Mouse (Mus musculus) midbrain, embryonic 14.5 days (tissue): ENCODE measurements around the gene Lpgat1. TPM values are rescaled to one million over a fixed set of nuclear protein-coding genes. Genes with fewer than 3 reads are reported as not detected.

Experiments
- ATAC-seq: fragments of 200-750 bp; cut with Nextera tagmentation; 2 replicates; pipeline ENCODE4 v1.8.0; 2017; ENCODE audit warnings: moderate number of reproducible peaks, moderate library complexity; ENCODE audit not compliant: low FRiP score, low TSS enrichment
- DNase-seq: peaks from one replicate; pipeline ENCODE4 v3.0.0-alpha.2; 2015
- H3K27ac ChIP-seq: fragments of 300-500 bp; sonication (generic); replicated peaks from 2 replicates; pipeline ENCODE4 v1.5.1; 2014; ENCODE audit warnings: mild to moderate bottlenecking, low read depth, low read length, moderate library complexity
- H3K27me3 ChIP-seq: fragments of 300-500 bp; sonication (generic); 2 replicates; pipeline ENCODE4 v1.6.1; 2014; ENCODE audit warnings: low read length, control low read depth, mixed read lengths; ENCODE audit not compliant: control insufficient read depth, insufficient read depth
- H3K36me3 ChIP-seq: fragments of 300-500 bp; sonication (generic); 2 replicates; pipeline ENCODE4 v1.6.1; 2014; ENCODE audit warnings: low read length, control low read depth; ENCODE audit not compliant: control insufficient read depth, insufficient read depth
- H3K4me1 ChIP-seq: fragments of 300-500 bp; sonication (generic); 2 replicates; pipeline ENCODE4 v1.6.1; 2014; ENCODE audit warnings: mild to moderate bottlenecking, antibody characterized with exemption, low read length, control low read depth; ENCODE audit not compliant: control insufficient read depth, insufficient read depth
- H3K4me2 ChIP-seq: fragments of 300-500 bp; sonication (generic); 2 replicates; pipeline ENCODE4 v1.6.1; 2014; ENCODE audit warnings: mild to moderate bottlenecking, low read length, moderate library complexity
- H3K4me3 ChIP-seq: fragments of 300-500 bp; sonication (generic); replicated peaks from 2 replicates; pipeline ENCODE4 v1.5.1; 2014; ENCODE audit warnings: low read depth, low read length
- H3K9ac ChIP-seq: fragments of 300-500 bp; sonication (generic); replicated peaks from 2 replicates; pipeline ENCODE4 v1.6.1; 2014; ENCODE audit warnings: mild to moderate bottlenecking, low read length, moderate library complexity
- H3K9me3 ChIP-seq: fragments of 300-500 bp; sonication (generic); 2 replicates; pipeline ENCODE4 v1.6.1; 2016; ENCODE audit warnings: low read length, control low read depth, mixed read lengths; ENCODE audit not compliant: control insufficient read depth
- WGBS: fragments of 180-500 bp; shearing (Covaris S2); extraction: QIAGEN DNeasy Blood & Tissue Kit; methylation state at CpG from one replicate; pipeline ENCODE4 v1.1.7; 2014; 5-methylcytosine and 5-hydroxymethylcytosine counted together
- polyA plus RNA-seq: library from polyadenylated mRNA; unstranded; fragments of >200 nt; fragmentation: Nextera tagmentation; extraction: Ambion mirVana; gene quantifications from 2 replicates; pipeline ENCODE4 v1.2.1, GENCODE M21; 2014

Gene Lpgat1
- polyA plus RNA-seq, 1 experiment from 2014 or later = 51.6 TPM

GRCm38 (mm10) chr1:191706541-191707078 lies 11.0 kb upstream of the Lpgat1 start:
- H3K4me2 ChIP-seq = no peak overlapping the region
- DNase-seq (no peak), ATAC-seq (no peak)
- 71% methylated on average over 3 of the region's 3 CpGs for WGBS
- no peak overlapping the region for H3K9ac ChIP-seq
- H3K9me3 ChIP-seq = no peaks in the 10 kb centered on the region
- no peaks in the 10 kb centered on the region for H3K27me3 ChIP-seq
- H3K4me1 ChIP-seq = no peaks in the 10 kb centered on the region
- H3K27ac ChIP-seq = no peak overlapping the region
- H3K36me3 ChIP-seq = no peaks in the 10 kb centered on the region
- no peak overlapping the region for H3K4me3 ChIP-seq

DNA sequence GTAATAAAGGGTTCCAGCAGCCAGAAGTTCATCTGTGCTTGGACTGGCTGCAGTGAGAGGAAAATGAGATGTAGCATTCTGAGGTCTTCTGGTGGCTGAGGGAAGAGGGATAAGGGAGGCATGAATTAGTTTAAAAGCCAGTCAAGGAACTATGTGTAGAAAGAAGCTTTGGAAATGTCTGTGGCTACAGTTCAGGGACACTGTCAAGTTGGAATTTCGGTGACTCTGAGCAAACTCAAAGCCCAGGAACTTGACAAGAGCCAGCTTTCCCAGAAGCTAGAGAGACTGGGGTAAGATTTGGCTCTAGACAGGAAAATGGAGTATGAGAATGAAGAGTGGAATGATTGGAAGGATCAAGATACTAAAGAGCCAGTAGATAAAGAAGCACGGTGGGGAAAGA lies 7.8 kb upstream of the Lpgat1 start:
- ATAC-seq = no peak
- no peaks in the 10 kb centered on the region for H3K9me3 ChIP-seq
- H3K4me3 ChIP-seq = no peak overlapping the region
- H3K36me3 ChIP-seq = no peaks in the 10 kb centered on the region
- H3K4me2 ChIP-seq = no peak overlapping the region
- H3K4me1 ChIP-seq = no peaks in the 10 kb centered on the region
- H3K9ac ChIP-seq = no peak overlapping the region
- H3K27me3 ChIP-seq = no peaks in the 10 kb centered on the region
- no peak for DNase-seq
- H3K27ac ChIP-seq = no peak overlapping the region
- WGBS = 89% methylated on average over 2 of the region's 2 CpGs

- H3K27ac ChIP-seq = no peak overlapping the region
- H3K9me3 ChIP-seq = no peaks in the 10 kb centered on the region
- H3K4me1 ChIP-seq = no peaks in the 10 kb centered on the region
- WGBS = 83% methylated on average over 4 of the region's 4 CpGs
- H3K27me3 ChIP-seq = no peaks in the 10 kb centered on the region
- H3K36me3 ChIP-seq = no peaks in the 10 kb centered on the region
- DNase-seq (no peak), ATAC-seq (no peak)
- H3K4me2 ChIP-seq = no peak overlapping the region
- no peak overlapping the region for H3K4me3 ChIP-seq
- no peak overlapping the region for H3K9ac ChIP-seq
Measured at GRCm38 (mm10) chr1:191712224-191712838, 5.3 kb upstream of the Lpgat1 start.

- Histone ChIP-seq H3K9ac (no peak overlapping the region), H3K4me3 (no peak overlapping the region), H3K27me3 (no peaks in the 10 kb centered on the region), H3K4me2 (no peak overlapping the region), H3K36me3 (no peaks in the 10 kb centered on the region), H3K4me1 (no peaks in the 10 kb centered on the region), H3K27ac (no peak overlapping the region), H3K9me3 (no peaks in the 10 kb centered on the region)
- DNase-seq (no peak), ATAC-seq (no peak)
- 93% methylated on average over 3 of the region's 3 CpGs for WGBS
Measured at GRCm38 (mm10) chr1:191713813-191714212, 3.8 kb upstream of the Lpgat1 start.

DNA sequence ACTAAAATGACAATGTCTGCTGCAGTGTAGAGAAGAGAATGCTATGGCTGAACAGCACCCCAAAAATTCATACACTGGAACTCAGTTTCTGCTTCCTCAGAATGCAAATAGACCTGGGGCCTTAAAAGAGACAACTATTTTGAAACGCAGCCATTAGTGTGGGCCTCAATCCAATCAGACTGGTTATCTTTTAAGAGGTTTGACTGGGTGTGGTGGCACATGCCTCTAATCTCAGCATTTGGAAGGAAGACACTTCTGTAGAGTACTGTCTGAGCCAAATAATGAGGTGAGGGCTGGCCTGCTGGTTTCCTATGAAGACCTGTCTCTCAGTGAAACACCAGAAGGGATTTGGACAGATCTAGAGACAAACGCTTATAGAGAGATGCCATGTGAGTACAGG lies 2.5 kb upstream of the Lpgat1 start:
- WGBS = 82% methylated on average over 2 of the region's 2 CpGs

DNA sequence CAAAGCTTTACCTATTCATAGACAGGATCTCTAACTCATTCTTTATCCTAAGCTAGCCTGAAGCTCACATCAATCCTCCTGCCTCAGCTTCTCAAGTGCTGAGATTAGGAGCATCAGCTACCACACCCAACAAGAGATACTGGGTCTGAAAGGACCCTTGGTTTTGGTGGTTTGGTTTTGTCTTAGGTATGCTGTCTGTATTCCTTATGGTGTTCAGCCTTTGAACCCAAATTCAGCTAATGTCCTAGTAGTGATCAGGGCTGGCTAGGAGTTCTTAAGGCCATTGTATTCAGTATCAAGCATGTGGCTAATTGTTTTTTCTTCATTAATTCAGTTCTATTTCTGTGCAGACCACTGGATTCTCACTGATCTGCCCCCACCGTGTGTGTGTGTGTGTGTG lies 493 bp upstream of the Lpgat1 start:
- ATAC-seq (no peak), DNase-seq (no peak)
- WGBS = 0% methylated on average over 1 of the region's 1 CpGs
- H3K9me3 ChIP-seq = no peaks in the 10 kb centered on the region
- peak overlapping the region; percentile 95 for H3K27ac ChIP-seq
- 0 out of 2 replicates have a peak, but pooled peaks cover 3% of the 10 kb centered on the region for H3K36me3 ChIP-seq
- peaks cover 21% of the 10 kb centered on the region for H3K4me1 ChIP-seq
- H3K27me3 ChIP-seq = no peaks in the 10 kb centered on the region
- peak overlapping the region; percentile 98 for H3K9ac ChIP-seq
- H3K4me3 ChIP-seq = peak overlapping the region; percentile 91
- H3K4me2 ChIP-seq = peak overlapping the region; percentile 69

More for the DNA sequence above, 2.5 kb upstream of the Lpgat1 start:
- Histone ChIP-seq H3K27me3 (no peaks in the 10 kb centered on the region), H3K36me3 (no peaks in the 10 kb centered on the region), H3K4me3 (no peak overlapping the region), H3K4me2 (no peak overlapping the region), H3K27ac (no peak overlapping the region), H3K9me3 (no peaks in the 10 kb centered on the region), H3K9ac (no peak overlapping the region), H3K4me1 (peaks cover 1% of the 10 kb centered on the region; the same call in 1 of the 2 replicates)
- ATAC-seq (no peak), DNase-seq (no peak)

DNA sequence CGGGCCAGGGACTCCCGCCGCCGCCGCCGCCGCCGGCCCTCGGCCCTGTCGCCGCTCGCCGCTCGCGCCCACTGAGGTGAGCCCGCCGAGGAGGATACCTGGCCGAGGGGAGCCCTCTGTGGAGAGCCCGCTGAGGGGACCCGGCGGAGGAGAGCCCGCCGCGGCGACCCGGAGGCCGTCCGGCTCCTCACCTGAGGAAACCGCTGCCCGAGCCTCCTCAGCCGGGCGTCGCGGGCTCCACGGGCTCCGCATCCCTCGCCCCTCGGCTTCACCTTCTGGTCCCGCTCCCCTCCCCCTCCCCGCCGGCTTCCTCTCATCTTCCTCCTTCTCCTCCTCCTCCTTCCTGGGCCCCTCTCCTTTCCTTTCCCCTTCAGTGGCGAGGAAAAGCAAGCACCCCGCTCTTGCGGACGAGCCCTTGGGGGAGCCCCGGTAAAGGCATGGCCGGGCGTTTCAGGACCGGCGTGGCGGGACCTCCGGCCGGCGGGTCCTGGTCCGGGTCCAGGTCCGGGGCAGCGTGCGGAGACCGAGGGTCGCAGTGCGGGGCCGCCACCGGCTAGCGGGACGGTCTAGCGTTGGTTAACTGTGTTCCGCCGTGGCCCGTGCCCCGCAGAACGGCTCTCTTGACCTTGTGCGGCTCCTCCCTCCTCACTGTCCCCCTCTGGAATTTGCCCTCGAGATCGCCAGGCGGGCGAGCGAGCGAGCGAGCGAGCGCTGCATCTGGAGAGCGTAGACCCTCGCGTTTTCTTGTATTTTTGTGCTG lies 1.1 kb downstream of the Lpgat1 start:
- H3K27ac ChIP-seq = peak overlapping the region; percentile 95
- ATAC-seq (peak; percentile 41), DNase-seq (peak; percentile 77)
- peaks cover 26% of the 10 kb centered on the region for H3K4me1 ChIP-seq
- H3K27me3 ChIP-seq = no peaks in the 10 kb centered on the region
- under 1% methylated on average over 78 of the region's 84 CpGs for WGBS
- H3K9ac ChIP-seq = peak overlapping the region; percentile 98
- no peaks in the 10 kb centered on the region for H3K9me3 ChIP-seq
- peak overlapping the region; percentile 91 for H3K4me3 ChIP-seq
- H3K4me2 ChIP-seq = peak overlapping the region; percentile 69
- H3K36me3 ChIP-seq = peaks cover 7% of the 10 kb centered on the region

- 6% methylated on average over 11 of the region's 11 CpGs for WGBS
- peaks cover 12% of the 10 kb centered on the region for H3K36me3 ChIP-seq
Measured at GRCm38 (mm10) chr1:191719326-191719725, 1.7 kb downstream of the Lpgat1 start.

More at GRCm38 (mm10) chr1:191719326-191719725, 1.7 kb downstream of the Lpgat1 start:
- H3K9ac ChIP-seq = peak overlapping the region; percentile 98
- peak overlapping the region; percentile 95 for H3K27ac ChIP-seq
- no peak for DNase-seq
- H3K4me2 ChIP-seq = peak overlapping the region; percentile 69
- ATAC-seq = no peak
- H3K4me3 ChIP-seq = peak overlapping the region; percentile 91
- H3K4me1 ChIP-seq = peaks cover 26% of the 10 kb centered on the region
- no peaks in the 10 kb centered on the region for H3K9me3 ChIP-seq
- no peaks in the 10 kb centered on the region for H3K27me3 ChIP-seq
